Mouse (Mus musculus) layer of hippocampus, adult 9-11 months (tissue): ENCODE measurements around the gene Ttc38.
A peak's percentile ranks its signal among the peaks of the same experiment; 100 is the strongest.

Experiments used
- DNase-seq: peaks from one replicate; pipeline ENCODE4 v3.0.0; 2022

Gene Ttc38

DNA sequence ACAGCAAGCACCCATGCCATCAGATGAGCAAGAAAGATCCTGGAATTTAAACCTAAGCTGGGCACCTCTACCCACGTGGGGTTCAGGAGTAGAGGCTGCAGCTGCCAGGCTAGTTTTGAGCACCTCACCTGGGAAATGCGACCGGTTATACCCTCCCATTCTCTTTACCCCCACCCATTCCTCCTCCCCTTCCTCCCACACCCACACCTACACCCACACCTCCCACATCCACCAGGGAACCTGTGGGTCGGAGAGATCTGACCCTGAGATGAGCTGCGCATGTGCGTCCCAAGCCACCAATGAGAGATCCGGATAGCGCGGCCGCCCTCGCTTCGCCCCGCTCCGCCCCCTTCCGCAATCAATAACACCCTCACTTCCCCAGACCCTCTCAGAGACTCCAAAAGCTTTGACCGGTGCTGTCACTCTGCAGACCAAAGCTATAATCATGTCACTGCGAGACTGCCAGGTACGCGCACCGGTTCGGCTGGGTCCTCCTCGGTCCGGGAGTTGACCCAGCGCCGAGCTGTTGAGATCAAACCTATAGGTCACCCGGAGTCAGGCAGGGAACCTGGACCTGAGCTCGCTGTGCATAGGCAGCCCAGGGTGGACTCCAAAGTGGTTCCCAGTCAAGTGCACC lies at the start of gene Ttc38:
Gene Ttc38 (plus strand): TSS at position 353 of the 637 bp plus-strand sequence.
- peak; percentile 88 for DNase-seq

DNA sequence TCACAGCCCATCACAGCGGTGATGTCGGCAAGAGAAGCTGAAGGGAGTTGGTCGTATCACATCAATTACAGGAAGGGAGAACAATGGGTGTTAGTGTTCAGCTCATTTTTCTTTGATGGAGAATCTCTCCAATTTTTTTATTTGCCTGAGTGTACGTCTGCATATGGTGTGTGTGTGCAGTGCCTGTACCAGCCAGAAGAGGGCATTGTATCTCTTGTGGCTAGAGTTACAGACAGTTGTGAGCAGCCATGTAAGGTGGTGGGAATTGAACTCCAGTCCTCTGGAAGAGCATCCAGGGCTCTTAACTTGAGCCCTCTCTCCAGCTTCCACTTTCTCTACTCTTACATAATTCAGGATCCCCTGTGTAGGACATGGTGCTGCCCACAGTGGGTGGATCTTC lies 49.0 kb upstream of the Ttc38 start:
- no peak for DNase-seq

DNA sequence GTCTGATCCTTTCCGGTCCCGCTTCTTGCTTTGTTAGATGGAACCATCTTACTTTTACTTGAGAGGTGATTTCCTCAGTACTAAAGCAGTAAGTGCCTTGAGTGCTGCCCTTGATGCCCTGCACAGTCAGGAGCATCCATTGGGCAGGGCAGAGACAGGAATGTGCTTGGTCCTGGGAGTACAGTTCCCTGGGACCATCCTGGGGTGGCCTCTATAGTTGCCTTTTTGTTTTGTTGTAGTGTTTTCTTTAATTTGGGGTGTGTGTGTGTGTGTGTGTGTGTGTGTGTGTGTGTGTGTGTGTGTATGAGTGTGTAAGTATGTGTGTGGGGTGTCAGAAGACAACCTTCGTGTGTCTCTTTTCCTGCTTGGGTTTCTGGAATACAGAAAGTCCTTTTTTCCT lies 47.8 kb upstream of the Ttc38 start:
- DNase-seq: no peak

DNA sequence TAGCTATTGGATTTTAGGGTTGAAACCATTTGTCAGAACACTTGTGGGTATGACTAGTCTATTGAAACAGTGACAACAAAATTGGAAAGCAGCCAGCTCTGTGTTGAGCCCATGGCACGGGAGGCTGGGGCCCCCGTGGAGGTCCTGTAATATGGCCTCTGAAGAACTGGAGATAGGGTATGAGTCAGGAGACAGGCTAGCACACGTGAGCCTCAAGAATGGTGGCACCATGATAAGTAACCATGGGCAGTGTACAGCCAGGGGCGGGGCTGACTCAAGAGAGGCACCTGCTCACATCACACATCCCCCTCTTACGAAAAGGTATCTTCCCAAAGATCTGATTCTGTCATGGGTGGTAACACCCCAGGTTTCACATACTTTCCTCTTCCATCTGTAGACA lies 45.4 kb upstream of the Ttc38 start:
- no peak for DNase-seq

DNA sequence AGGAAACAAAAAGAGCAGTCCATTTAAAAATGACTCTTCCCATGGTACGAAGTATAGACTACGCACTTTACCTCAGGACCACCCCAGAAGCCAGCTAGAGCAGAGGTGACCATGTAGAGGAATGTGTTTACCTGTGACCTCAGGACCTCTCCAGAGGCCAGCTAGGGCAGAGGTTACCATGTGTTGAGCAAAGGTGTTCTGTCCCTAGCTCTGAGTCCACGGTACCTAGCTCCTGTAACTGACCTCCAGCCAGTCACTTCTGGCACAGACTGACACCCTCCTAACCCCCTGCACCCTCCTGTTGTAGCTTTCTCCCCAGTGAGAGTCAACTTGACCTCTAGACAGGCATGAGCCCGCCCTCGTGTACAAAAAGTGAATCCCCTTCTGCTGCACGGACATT lies 44.6 kb upstream of the Ttc38 start:
- DNase-seq: no peak

DNA sequence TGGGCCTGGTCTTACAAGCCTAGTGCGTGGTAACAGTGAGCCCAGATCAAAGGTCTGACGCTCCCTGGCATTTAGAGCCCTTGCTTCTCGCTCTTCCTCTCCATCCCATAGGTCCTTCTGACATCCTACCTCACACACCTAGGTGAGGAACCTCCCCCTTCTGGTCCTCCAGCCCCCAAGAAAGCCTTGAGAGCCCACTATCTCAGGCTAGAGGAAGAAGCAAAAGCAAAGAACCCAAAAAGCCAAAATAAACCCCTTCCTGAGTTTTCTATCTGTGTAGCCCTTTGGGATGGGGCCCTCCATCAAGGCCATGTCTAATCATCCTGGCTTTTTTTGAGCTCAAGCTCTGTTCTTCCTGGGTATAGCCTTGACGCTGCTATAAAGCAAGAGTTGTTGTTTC lies 44.1 kb upstream of the Ttc38 start:
- no peak for DNase-seq

DNA sequence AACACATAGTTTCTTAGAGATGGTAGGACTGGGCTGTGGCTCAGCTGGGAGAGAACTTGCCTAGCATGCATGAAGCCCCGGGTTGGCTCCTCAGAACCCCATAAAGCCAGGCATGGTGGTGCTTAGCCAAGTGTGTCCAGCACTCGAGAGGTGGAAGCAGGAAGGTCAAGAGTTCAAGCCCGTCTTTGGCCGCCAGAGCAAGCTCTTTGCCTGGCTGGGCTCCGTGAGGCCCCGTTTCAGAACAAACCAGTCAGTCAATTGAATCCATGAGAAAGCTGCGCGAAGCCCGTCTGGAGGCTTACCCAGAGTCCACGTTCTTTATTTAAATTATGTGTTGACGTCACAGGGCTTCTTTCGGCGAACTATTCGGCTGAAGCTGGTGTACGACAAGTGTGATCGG lies 43.5 kb upstream of the Ttc38 start:
- DNase-seq: no peak

DNA sequence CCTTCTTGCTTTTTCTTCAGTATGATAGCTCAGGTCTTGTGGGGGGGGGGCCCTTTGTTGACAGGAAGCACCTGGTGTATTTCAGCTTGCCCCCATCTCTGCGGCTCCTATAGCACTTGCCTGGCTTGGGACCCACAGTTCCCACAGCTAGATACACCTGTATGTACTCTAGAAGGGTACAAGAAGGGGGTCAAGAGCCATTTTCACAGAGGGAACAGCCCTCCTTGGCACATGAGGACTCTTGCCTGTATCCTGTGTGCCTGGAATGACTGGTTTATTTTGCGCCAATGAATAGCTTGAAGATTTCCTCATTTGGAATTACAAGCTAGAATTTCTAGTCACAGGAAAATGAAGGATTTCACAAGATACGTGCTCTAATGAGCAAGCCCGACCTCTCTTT lies 40.7 kb upstream of the Ttc38 start:
- no peak for DNase-seq

DNA sequence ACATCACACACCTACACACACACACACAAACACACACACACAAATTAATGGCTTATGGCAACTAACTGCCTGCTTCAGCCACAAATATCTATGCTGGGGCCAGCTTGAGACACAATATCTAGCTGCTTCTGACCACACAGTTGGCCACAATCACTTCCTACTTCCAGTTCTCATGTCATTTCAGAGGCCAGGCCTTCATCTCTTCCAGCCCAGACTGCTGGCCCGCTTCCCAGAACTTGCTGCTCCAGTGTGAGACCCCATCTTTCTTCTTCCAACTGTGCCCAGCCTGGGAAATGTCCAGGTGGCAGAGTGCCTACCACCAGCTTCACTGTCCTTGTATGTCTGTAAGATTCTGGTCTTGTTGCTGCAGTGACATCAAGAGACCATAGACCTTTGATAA lies 39.3 kb upstream of the Ttc38 start:
- DNase-seq: no peak

DNA sequence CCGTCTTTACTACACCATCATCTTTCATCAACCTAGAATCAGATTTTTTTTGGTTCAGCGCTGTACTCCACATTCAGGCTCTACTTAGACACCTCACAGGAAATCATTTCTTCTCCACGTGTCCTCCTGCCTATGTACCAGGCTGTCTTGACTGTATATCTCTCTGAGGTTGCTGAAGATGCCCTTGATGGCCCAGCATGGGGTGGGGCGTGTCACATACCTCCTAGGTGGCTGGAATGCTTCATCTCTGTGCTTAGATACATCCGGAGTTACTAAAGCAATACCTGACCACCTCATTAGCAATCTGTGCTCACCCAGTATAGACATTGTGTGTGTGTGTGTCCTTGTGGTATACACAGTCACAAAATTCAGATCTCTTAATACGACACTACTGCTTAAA lies 36.6 kb upstream of the Ttc38 start:
- no peak for DNase-seq

DNA sequence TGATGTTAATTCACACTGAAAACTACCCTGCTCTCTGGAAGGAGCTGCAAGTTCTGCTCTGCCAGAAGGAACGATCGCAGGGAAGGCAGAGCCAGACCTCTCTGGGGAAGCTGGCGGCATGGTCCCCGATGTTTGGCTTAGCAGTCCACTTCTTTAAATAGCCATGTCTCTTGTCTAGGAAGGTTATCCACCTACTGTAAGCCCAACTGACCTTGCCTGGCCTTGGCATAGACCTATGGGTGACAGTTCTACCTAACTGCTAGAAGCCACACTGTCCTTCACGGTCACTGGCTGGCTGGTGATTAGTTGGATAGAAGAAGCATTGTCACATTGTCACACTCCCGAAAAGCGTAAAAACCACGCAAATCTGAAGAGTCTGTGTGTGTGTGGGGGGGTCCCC lies 33.4 kb upstream of the Ttc38 start:
- DNase-seq: no peak

DNA sequence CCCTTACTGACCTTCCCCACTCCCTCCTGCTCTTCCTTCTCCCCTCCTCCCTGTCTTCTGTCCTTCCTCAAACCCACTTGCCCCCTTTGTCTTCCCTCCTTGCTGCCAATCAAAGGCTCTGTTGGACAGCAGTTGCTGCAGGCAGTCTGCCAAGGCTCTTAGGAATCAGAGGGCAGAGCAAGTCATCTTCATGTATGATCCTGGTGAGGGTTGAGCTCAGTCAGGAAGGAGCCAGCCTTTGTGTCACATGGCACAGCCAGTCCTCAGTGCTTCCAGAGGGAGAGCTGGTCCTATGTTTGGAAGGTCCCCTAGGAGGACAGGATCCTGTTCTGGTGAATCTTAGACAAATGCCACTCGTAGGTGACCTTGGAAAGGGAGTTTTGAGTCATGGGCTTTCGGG lies 29.2 kb upstream of the Ttc38 start:
- no peak for DNase-seq

DNA sequence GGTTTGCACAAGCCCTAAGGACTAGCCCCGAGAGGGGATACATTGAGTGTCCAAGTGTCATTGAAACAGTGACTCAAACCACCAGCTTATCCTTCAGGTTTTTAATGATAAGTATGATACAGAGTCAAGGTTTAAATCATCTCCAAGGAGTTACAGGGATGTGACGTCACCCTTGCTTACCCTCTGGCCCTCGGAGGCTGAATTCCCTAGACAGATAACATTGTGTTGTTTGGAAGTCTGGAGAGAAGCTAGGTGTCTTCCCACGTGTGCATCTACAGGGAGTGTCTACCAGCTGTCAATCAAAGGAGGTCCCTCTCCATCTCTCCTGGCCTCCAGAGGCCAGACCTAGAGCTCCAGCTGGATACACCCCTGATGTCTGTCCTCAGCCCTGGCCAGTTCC lies 25.2 kb upstream of the Ttc38 start:
- no peak for DNase-seq

DNA sequence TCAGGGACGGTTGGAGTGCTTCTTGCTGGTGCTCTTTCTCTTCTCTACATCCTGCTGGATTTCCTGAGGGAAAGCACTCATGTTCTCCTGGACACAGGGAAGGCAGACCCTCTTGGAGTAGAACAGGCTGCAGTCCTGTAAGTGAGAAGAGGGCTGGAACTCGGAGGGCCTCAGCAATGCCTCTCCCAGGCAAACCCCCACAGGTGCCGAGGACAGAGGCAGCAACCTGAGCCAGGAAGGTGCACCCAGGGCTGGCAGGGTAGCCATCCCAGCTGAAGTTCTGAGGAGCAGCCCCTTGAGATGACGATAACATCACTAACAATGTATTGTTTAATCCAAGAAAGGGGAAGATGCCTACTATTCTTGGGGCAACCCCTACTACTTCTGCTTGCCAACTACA lies 24.7 kb upstream of the Ttc38 start:
- no peak for DNase-seq

DNA sequence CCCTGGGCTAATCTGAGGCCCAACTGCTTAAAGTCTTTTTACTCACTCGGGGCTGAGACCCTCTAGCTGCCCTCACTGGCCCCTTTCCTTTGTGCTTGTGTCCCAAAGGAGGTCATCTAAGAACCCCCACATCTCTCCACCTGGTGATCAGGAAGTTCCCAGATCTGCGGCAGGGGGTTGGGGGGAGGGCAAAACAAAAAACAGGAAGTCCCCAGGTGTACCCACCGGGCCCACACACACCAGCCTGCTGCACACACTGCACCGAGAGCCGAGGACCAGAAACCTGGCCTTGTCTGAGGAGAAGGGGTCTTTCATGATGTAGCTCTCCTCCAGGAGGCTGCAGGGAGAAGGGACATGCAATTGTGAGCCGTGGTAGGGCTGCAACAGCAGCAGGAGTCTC lies 24.1 kb upstream of the Ttc38 start:
- no peak for DNase-seq

DNA sequence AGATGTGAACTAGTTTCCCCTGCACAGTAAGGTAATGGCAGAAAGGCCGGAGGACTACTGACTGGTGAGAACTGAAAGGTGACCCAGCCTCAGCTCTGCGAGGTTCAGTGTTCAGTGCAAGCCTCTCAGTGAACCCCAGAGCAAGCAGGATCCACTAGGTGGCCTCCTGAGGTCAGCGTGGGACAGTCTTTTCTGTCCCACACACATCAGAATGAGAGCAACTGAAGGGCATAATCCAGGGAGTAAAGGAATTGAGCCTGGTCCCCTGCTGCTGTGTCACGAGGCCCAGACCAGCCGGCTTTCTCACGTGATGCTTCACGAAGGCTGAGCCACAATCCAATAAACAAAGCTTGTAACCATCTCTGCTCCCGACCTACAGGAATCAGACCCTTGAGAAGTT lies 23.7 kb upstream of the Ttc38 start:
- no peak for DNase-seq

DNA sequence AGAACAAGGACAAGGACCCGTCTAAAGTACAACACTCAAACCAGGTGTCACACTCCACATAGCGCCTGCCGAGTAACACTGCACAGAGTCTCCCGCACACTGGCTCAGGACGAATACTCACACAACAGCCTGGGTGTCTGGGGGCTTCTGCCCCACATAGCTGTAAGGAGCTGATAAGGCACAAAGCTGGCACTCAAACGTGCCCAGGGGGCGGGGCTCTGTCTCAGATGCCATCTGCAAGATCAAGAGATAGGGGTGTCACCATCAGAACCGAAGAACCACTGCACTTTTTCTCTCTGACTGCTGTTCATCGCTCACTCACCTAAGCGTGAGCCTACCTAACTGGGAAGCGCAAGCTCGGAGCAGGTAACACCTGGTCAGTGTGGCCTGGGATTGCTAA lies 23.0 kb upstream of the Ttc38 start:
- DNase-seq: no peak

DNA sequence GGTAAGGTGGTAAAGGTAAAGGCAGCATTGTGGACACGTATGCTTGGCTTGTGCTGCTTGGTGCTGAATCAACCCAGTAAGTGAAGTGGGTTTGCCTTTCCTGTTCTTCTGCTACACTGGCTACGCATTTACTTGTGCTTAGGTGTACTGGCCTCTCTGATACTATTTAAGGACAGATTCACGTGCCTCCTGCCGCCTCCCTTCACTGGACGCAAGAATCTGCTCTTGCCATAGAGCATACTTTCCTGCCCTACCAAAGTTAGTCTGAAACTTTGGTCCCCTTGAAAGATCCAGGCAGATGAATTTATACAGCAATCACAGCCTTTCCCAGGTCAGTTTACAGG lies 21.7 kb upstream of the Ttc38 start:
- DNase-seq: no peak

DNA sequence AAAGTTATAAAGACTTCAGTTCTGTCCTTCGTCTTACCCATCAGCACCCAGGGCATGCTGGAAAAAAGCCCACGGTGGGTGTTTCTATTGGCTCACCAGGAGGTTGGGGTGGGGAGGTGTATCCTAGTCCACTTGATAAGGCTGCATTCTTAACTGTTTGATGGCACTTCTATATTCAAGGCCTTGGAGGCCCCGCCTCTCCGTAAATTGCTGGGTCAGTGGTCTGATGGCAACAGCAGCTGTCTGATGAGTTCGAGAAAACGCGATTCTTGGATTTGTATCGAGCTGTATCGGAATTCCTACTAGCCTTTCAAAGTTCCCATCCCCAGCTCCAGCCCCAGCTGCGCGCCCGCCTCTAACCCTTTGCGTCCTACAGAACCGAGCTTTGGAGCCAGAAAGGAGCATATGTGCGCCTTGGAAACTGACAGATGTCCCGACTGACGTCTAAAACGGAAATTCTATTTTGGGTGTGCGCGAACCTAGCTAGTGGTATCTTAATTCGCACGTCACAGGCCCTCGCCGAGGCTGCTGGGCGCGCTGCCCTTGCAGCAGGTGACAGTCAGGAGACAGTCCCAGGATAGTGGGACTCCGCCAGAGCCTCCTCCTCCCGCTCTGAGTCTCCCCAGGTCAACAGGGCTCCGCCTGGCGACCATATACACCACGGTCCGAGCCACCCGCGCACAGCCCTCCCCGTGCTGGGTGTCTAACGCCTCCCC lies 21.1 kb upstream of the Ttc38 start:
- DNase-seq: peak; percentile 92

DNA sequence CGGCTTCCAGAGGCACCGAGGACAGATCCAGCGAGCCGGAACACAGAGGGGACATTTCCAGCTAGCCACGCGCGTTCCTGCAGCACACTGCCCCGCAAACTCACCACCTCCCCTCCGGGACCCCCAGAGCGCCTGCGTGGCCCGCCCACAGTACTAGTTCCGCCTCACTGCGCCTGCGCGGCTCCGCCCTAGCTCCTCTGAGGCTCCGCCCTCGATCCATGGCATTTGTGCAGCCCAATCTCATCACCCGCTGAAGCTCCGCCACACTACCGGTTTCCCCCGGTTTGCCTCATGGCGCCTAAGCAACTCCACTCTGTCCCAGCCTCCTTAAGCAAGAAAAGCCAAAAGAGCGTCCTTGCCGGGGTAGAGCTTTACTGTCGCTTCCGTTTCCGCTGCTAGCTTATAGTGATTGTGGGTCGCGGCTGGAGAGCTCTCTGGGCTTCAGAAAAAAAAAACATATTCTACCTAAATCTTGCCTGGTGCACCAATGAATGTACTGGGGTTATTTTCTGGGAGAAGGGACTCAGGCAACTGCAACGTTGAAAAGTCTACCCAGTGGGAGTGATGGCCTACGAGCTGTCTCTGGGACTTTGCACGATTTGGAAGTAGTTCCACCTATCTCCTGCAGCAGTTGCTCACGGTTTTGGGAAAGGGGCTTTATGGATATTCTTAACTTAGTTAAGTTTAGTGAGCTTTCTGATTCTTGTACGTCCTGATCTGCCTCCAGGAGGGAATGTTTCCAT lies 20.4 kb upstream of the Ttc38 start, which contains the start of gene Cdpf1:
Gene Cdpf1 (minus strand): TSS at position 163 of the 743 bp plus-strand sequence.
- DNase-seq: peak; percentile 98

DNA sequence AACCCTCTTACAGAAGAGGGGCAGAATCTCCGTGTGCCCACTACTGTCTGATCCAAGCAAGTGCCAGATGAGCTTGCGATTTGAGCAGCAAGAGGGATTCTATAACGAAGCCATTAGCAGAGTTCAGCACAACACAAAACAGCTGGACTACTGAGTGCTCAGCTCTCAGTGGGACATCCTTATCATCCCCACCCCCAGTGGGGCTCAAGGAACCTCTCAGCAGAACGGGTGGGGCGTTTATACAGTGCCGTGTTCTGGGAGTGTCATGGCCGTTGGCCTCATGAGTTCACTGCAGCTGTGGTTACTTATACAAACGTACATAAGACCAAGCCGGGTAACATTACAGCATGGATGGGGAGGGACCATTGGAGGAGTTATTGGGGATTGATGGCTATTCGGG lies 18.7 kb upstream of the Ttc38 start:
- DNase-seq: no peak

DNA sequence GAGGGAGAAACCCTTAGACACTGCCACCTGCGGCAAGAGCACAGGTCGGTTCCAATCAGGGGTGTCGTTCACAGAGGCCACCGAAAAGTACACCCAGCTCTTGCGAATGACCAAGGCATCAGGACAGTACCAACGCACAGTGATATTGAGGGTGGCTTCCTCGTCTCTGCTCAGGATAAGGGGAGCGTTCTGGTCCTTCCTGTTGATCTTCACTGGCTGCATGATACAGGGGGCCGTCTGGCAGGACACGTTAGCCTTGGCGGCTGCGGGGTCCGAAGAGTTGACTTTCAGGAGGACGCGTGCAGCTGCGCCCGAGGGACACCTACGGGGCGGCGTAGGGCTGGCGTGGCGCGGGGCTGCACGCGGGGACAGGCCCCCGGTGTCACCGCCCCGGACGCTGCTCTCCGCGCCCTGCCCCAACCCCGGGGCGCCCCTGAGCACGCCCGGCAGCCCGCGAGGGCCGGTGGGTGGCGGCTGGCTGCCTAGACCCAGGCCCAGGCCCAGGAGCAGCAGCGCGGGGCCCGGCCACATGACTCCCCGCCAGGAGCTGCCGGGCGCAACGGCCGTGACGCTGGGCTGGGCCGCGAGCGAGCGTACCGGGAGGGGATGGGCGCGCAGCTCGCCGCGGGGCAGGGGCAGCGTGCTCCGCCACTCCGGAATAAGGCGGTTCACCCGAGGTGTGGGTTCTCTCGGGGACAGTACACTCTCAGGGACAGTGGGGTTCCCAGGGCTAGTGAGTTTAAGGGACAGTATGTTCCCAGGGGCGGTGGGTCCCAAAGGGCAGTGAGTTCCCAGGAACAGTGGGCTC lies 10.7 kb upstream of the Ttc38 start, which contains the start of gene Pkdrej:
Gene Pkdrej (minus strand): TSS at position 532 of the 808 bp plus-strand sequence.
- no peak for DNase-seq

DNA sequence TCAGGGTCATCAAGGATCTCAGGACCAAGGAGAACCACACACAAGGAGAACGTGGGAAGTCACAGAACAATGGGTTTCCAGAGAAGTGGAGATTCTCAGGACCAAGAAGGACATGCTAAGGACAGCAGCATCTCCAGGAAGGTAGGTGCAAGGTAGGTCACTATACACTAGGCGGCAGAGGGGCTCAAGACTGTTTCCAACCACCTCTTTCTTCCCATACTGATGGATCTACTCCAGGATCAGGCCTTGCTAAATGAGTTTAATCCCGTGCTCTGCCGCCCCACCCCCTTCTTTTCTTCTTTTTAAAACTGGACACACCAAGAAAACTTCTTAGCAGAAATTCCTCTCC lies 10.1 kb upstream of the Ttc38 start:
- no peak for DNase-seq

DNA sequence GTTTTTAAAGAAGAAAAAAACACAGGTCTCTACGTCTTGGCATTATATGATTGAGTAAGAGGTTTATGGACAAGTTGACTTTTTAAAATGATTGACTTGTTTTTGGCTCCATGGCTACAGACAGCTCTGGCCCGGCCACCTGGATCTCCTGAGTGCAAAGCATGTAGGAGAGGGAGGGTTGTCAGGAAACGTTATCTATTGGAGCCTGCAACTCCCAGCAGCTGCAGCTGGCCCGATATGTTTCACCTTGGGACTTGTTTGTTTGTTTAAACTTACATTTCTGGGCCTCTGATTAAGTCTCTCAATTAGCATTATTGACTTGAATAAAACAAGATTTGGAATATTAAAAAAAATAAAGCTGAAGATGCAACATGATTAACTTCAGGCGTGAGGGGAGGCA lies 5.4 kb upstream of the Ttc38 start:
- DNase-seq: no peak
